Mouse (Mus musculus) E14TG2a.4 (cell line): Measurements from ENCODE around the gene Pax5.

ENCODE experiments used
- CTCF ChIP-seq: conservative IDR thresholded peaks from 2 replicates; pipeline ENCODE4 v1.5.1; 2014; ENCODE audit warnings: low read length
- NANOG ChIP-seq: IDR thresholded peaks from 2 replicates; pipeline ENCODE4 v1.6.1; 2014; ENCODE audit warnings: borderline replicate concordance, low read length, mixed read lengths
- POU5F1 ChIP-seq: IDR thresholded peaks from 2 replicates; pipeline ENCODE4 v1.6.1; 2014; ENCODE audit warnings: low read length, borderline replicate concordance

GRCm38 (mm10) chr4:44504998-44505397, 205.3 kb downstream of the Pax5 start:
- TF ChIP-seq CTCF (no peak), NANOG (no peak), POU5F1 (no peak)
